Mouse (Mus musculus) ES-E14 (cell line): ENCODE data around the gene Tmem175.

ENCODE experiments used
- HCFC1 ChIP-seq: IDR thresholded peaks from 2 replicates; pipeline ENCODE4 v1.6.1; 2012; ENCODE audit warnings: low read length, inconsistent platforms, borderline replicate concordance; ENCODE audit not compliant: insufficient read depth
- MAFK ChIP-seq: IDR thresholded peaks from 2 replicates; pipeline ENCODE4 v1.6.1; 2014; ENCODE audit warnings: mild to moderate bottlenecking, low read depth, low read length, inconsistent platforms; ENCODE audit not compliant: insufficient read depth

GRCm38 (mm10) chr5:108646343-108646660 is 16.7 kb downstream of the Tmem175 start:
- TF ChIP-seq MAFK (no peak), HCFC1 (no peak)
